In the genomic region with DNA sequence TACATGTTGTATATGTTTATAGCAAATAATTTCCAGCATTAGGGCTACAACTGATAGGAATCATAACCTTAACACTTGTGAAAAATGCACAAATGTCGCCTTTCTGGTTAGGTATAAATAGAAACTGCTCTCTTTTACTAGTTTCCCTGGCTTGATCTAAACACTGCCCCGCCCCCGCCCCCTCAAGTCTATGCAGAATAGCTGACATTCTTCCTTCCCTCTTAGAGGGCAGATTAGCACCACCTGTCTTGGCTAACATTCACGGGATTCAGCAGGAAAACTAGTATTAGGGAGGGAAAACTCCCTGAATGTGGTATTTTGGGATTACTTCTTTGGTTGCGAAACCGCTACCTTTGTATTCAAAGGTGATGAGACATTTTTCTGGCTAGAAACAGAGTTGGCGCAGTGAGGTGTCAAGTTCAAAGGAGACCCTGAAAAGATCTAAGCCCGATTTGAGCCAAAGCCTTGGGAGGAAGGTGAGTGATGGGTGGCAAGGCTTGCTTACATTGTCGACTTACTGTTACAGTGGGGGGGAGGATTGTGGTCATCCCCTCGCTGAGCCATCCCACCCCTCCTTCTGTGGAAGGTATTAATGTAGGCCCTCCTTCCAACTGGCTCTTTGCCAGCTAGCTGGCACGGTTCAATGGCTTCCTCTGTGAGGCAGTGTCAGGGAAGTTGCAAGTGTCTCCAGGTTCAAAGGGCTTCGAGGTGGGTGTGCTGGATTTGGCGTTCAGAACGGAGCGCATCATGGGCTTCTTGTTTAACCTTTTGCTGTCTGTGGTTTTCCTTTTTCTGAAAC, we compare ENCODE assay signal across 8 mouse cellular contexts.
A peak's percentile ranks its signal among the peaks of the same experiment; 100 is the strongest.
DNase-seq lines count a peak whose midpoint lies in the region.

No protein-coding gene starts in this region.

- DNase-seq in embryo, embryonic 11 days, result peak; percentile 24
- no peak for DNase-seq in embryo, embryonic 9.5 days (ENCODE audit: extremely low spot score)
- DNase-seq in right cerebral cortex, postnatal 10 days (ENCODE audit: low spot score in 2 of 2), result peak; percentile 26 to 29
- DNase-seq in right cerebral cortex, adult 2 months (ENCODE audit: low spot score in 2 of 2), result no peak
- DNase-seq in kidney, postnatal 10 days, result peak; percentile 78
- DNase-seq in retina, embryonic 14.5 days (ENCODE audit: low spot score), result peak; percentile 9
- no peak for DNase-seq in cerebellum, adult 8-10 months
- no peak for DNase-seq in layer of hippocampus, adult 8-10 months (ENCODE audit: low spot score in 2 of 2)

Comparison
In these comparisons a context has a peak if more than half of its experiments do, and no peak if none do; other contexts are left out.
1. DNase-seq: peak in embryo, embryonic 11 days (single experiment), right cerebral cortex, postnatal 10 days (2 of 2), kidney, postnatal 10 days (single experiment) and retina, embryonic 14.5 days (single experiment); none in embryo, embryonic 9.5 days (single experiment), right cerebral cortex, adult 2 months (0 of 2), cerebellum, adult 8-10 months (single experiment) and layer of hippocampus, adult 8-10 months (0 of 2).